Mouse (Mus musculus) midbrain, embryonic 16.5 days (tissue): ENCODE measurements around the gene Il6st. TPM values are rescaled to one million over a fixed set of nuclear protein-coding genes. Genes with fewer than 3 reads are reported as not detected.
A peak's percentile ranks its signal among the peaks of the same experiment; 100 is the strongest.

Experiments used
- ATAC-seq: fragments of 200-750 bp; cut with Nextera tagmentation; 2 replicates; pipeline ENCODE4 v1.8.0; 2017; ENCODE audit warnings: moderate TSS enrichment
- H3K27ac ChIP-seq: fragments of 300-500 bp; sonication (generic); 2 replicates; pipeline ENCODE4 v1.5.1; 2014; ENCODE audit warnings: mild to moderate bottlenecking, low read length, mixed read lengths
- H3K27me3 ChIP-seq: fragments of 300-500 bp; sonication (generic); 2 replicates; pipeline ENCODE4 v1.6.1; 2014; ENCODE audit warnings: low read depth, low read length, mixed read lengths; ENCODE audit not compliant: control insufficient read depth, insufficient read depth
- H3K36me3 ChIP-seq: fragments of 300-500 bp; sonication (generic); 2 replicates; pipeline ENCODE4 v1.6.1; 2014; ENCODE audit warnings: mild to moderate bottlenecking, low read length, moderate library complexity, mixed read lengths; ENCODE audit not compliant: control insufficient read depth, insufficient read depth
- H3K4me1 ChIP-seq: fragments of 300-500 bp; sonication (generic); 2 replicates; pipeline ENCODE4 v1.6.1; 2014; ENCODE audit warnings: mild to moderate bottlenecking, low read length, mixed read lengths; ENCODE audit not compliant: control insufficient read depth, insufficient read depth
- H3K4me2 ChIP-seq: fragments of 300-500 bp; sonication (generic); 2 replicates; pipeline ENCODE4 v1.6.1; 2014; ENCODE audit warnings: mild to moderate bottlenecking, low read length, mixed read lengths
- H3K4me3 ChIP-seq: fragments of 300-500 bp; sonication (generic); 2 replicates; pipeline ENCODE4 v1.5.1; 2014; ENCODE audit warnings: low read depth, mild to moderate bottlenecking, low read length, moderate library complexity, mixed read lengths
- H3K9ac ChIP-seq: fragments of 300-500 bp; sonication (generic); 2 replicates; pipeline ENCODE4 v1.6.1; 2014; ENCODE audit warnings: low read depth, low read length, mixed read lengths
- H3K9me3 ChIP-seq: fragments of 300-500 bp; sonication (generic); replicated peaks from 2 replicates; pipeline ENCODE4 v1.6.1; 2014; ENCODE audit warnings: mild to moderate bottlenecking, low read length, mixed read lengths; ENCODE audit not compliant: control insufficient read depth, poor library complexity, severe bottlenecking
- WGBS: fragments of 180-500 bp; shearing (Covaris S2); extraction: QIAGEN DNeasy Blood & Tissue Kit; methylation state at CpG from one replicate; pipeline ENCODE4 v1.1.7; 2014; 5-methylcytosine and 5-hydroxymethylcytosine counted together
- polyA plus RNA-seq: library from polyadenylated mRNA; unstranded; fragments of >200 nt; fragmentation: Nextera tagmentation; extraction: Ambion mirVana; gene quantifications from 2 replicates; pipeline ENCODE4 v1.2.1, GENCODE M21; 2015

The Il6st gene
- polyA plus RNA-seq, 1 experiment from 2014 or later: 25.1 TPM

DNA sequence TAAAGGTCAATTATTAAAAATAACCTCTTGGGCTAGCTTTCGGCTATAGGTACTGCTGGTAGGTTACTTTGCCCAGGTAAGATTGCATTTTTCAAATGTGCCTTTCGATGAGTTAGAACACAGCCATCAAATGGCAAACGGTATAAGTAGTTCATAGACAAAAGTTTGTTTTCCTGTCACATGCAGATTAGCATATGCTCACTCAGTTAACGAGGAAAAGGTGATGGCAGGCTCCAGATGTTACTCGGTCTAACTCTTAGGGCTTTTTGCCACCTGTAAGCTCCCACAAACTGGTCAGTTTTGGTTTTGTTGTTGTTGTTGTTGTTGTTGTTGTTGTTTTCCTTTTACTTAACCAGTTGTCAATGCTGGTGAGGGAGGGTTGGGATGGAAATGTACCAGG, 44.6 kb downstream of the Il6st start:
- Histone ChIP-seq H3K27ac (no peak overlapping the region), H3K4me2 (no peak overlapping the region), H3K27me3 (no peaks in the 10 kb centered on the region), H3K4me3 (no peak overlapping the region), H3K4me1 (no peaks in the 10 kb centered on the region), H3K9me3 (no peaks in the 10 kb centered on the region), H3K9ac (no peak overlapping the region), H3K36me3 (peaks cover 15% of the 10 kb centered on the region)
- WGBS: 89% methylated on average over 5 of the region's 5 CpGs
- no peak for ATAC-seq

- H3K27me3 ChIP-seq: no peaks in the 10 kb centered on the region
- no peak overlapping the region for H3K9ac ChIP-seq
- no peak overlapping the region for H3K27ac ChIP-seq
- H3K36me3 ChIP-seq: peaks cover 6% of the 10 kb centered on the region
- 24% methylated on average over 4 of the region's 4 CpGs for WGBS
- H3K9me3 ChIP-seq: no peaks in the 10 kb centered on the region
- H3K4me2 ChIP-seq: no peak overlapping the region
- ATAC-seq: peak; percentile 78; the same call in 1 of the 2 replicates
- H3K4me1 ChIP-seq: no peaks in the 10 kb centered on the region
- no peak overlapping the region for H3K4me3 ChIP-seq
Observed at GRCm38 (mm10) chr13:112509465-112509864, 45.6 kb downstream of the Il6st start.

DNA sequence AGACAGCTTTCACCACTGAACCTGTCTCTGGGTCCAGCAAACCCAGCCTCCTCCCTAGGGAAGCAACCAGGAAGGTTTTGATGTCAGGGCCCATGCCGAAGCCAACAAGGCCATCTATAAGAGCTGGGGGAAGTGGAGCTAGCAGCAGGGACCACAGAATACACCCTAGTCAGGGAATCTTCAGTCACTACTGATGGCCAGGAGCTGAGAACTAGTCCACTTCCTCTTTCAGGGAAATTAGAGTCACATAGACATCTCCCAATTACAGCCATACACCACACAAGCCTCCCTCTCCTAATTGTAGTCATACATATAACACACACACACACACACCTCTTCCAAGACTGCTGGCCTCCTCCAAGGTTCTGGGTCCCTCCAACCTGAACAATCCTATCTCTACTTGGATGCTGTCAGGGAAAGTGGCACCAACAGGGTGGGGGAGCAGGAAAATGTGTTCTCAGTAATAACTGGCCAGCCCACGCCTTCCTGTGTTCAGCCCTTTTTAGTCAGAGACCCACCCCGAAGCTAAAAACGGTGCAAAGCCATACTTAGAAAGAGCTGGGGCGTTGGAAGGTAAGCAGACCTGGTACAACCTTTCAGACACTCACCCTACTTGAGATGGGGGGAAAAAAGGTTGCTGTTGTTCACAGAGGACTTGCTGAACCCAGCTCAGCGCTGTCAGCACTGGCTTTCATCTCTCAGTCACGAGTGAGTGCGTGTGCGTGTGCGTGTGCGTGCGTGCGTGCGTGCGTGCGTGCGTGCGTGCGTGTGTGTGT, 46.8 kb downstream of the Il6st start:
- H3K36me3 ChIP-seq: 0 out of 2 replicates have a peak, but pooled peaks cover 2% of the 10 kb centered on the region
- H3K4me3 ChIP-seq: no peak overlapping the region
- no peak for ATAC-seq
- H3K9me3 ChIP-seq: no peaks in the 10 kb centered on the region
- no peaks in the 10 kb centered on the region for H3K4me1 ChIP-seq
- no peak overlapping the region for H3K27ac ChIP-seq
- no peak overlapping the region for H3K9ac ChIP-seq
- H3K27me3 ChIP-seq: no peaks in the 10 kb centered on the region
- 95% methylated on average over 19 of the region's 19 CpGs for WGBS
- no peak overlapping the region for H3K4me2 ChIP-seq

- 84% methylated on average over 11 of the region's 11 CpGs for WGBS
- H3K9ac ChIP-seq: no peak overlapping the region
- H3K27ac ChIP-seq: no peak overlapping the region
- no peak overlapping the region for H3K4me3 ChIP-seq
- H3K4me1 ChIP-seq: no peaks in the 10 kb centered on the region
- H3K9me3 ChIP-seq: no peaks in the 10 kb centered on the region
- ATAC-seq: no peak
- H3K27me3 ChIP-seq: no peaks in the 10 kb centered on the region
- no peak overlapping the region for H3K4me2 ChIP-seq
- H3K36me3 ChIP-seq: 0 out of 2 replicates have a peak, but pooled peaks cover 2% of the 10 kb centered on the region
Observed at GRCm38 (mm10) chr13:112511261-112511660, 47.4 kb downstream of the Il6st start.

DNA sequence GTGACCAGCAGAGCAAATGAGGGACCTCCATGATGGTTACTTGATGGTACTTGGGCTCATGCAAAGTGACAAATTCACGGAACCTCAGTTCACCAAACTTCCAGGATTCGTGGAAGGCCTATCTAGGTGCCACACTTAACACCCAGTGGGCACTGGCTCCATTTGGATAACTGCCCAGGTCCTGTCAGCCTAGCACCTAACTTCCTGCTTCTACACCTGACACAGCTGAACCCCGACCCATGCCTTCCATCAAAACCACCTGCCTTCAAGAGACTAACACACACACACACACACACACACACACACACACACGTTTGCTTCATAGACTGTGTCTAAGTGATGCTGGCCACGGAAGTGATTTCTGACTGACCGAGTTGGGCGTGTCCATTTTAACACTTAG, 47.9 kb downstream of the Il6st start:
- no peaks in the 10 kb centered on the region for H3K27me3 ChIP-seq
- H3K36me3 ChIP-seq: 0 out of 2 replicates have a peak, but pooled peaks cover 2% of the 10 kb centered on the region
- H3K4me2 ChIP-seq: no peak overlapping the region
- no peaks in the 10 kb centered on the region for H3K4me1 ChIP-seq
- no peaks in the 10 kb centered on the region for H3K9me3 ChIP-seq
- WGBS: 92% methylated on average over 7 of the region's 7 CpGs
- no peak overlapping the region for H3K27ac ChIP-seq
- ATAC-seq: no peak
- no peak overlapping the region for H3K4me3 ChIP-seq
- H3K9ac ChIP-seq: no peak overlapping the region

GRCm38 (mm10) chr13:112512824-112513223, 49.0 kb downstream of the Il6st start:
- no peak overlapping the region for H3K4me2 ChIP-seq
- WGBS: 93% methylated on average over 5 of the region's 5 CpGs
- no peak overlapping the region for H3K9ac ChIP-seq
- no peaks in the 10 kb centered on the region for H3K4me1 ChIP-seq
- no peaks in the 10 kb centered on the region for H3K9me3 ChIP-seq
- 0 out of 2 replicates have a peak, but pooled peaks cover 1% of the 10 kb centered on the region for H3K36me3 ChIP-seq
- no peak overlapping the region for H3K27ac ChIP-seq
- H3K4me3 ChIP-seq: no peak overlapping the region
- no peak for ATAC-seq
- H3K27me3 ChIP-seq: no peaks in the 10 kb centered on the region

GRCm38 (mm10) chr13:112514546-112514945, 50.7 kb downstream of the Il6st start:
- no peak for ATAC-seq
- no peak overlapping the region for H3K27ac ChIP-seq
- H3K4me1 ChIP-seq: no peaks in the 10 kb centered on the region
- H3K4me3 ChIP-seq: no peak overlapping the region
- H3K4me2 ChIP-seq: no peak overlapping the region
- WGBS: 77% methylated on average over 1 of the region's 1 CpGs
- H3K9ac ChIP-seq: no peak overlapping the region
- no peaks in the 10 kb centered on the region for H3K36me3 ChIP-seq
- H3K27me3 ChIP-seq: no peaks in the 10 kb centered on the region
- no peaks in the 10 kb centered on the region for H3K9me3 ChIP-seq

DNA sequence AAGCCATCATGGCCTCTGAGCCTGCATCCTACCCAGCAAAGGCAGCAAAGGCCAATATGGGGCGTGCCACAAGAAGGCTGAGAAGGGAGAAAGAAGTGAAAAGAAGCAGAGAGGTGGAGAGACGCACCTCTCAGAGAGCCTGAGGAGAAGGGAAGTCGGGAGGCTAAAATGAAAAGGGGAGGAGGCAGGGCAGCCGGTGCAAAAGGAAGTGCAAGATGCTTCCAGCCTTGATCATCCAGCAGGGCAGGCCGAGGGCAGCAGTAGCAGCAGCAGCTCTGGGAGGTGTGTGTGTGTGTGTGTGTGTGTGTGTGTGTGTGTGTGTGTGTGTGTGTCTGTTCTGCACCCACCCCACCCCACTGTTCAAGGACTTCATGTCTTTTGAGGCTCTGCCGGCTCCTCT, 58.4 kb downstream of the Il6st start:
- Histone ChIP-seq H3K4me1 (no peaks in the 10 kb centered on the region), H3K9ac (no peak overlapping the region), H3K4me2 (no peak overlapping the region), H3K9me3 (no peaks in the 10 kb centered on the region), H3K27me3 (no peaks in the 10 kb centered on the region), H3K36me3 (no peaks in the 10 kb centered on the region), H3K4me3 (no peak overlapping the region), H3K27ac (no peak overlapping the region)
- 70% methylated on average over 5 of the region's 6 CpGs for WGBS
- no peak for ATAC-seq

DNA sequence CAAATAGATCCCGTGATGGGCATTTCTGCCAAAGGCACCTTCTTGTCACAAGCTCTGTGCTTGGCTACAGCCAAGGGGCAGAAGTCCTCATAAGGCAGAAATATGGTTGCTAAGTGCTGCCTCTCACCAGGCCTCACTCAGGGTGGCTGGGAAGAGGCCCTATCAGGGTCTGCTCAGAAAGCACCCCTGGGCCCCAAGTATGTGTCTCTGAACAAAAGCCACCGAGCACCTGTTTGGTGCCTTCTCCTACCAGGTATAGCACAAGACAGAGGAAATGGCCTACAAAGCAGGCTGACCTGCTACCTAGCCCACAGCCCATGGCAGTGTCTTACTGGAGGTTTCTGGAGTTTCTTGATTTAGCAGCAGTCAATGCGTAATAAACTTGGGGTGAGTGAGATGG, 59.0 kb downstream of the Il6st start:
- no peak for ATAC-seq
- no peak overlapping the region for H3K4me3 ChIP-seq
- 88% methylated on average over 3 of the region's 3 CpGs for WGBS
- no peaks in the 10 kb centered on the region for H3K4me1 ChIP-seq
- no peaks in the 10 kb centered on the region for H3K27me3 ChIP-seq
- H3K27ac ChIP-seq: no peak overlapping the region
- no peak overlapping the region for H3K4me2 ChIP-seq
- H3K9me3 ChIP-seq: no peaks in the 10 kb centered on the region
- no peak overlapping the region for H3K9ac ChIP-seq
- H3K36me3 ChIP-seq: no peaks in the 10 kb centered on the region
